In the genomic region with DNA sequence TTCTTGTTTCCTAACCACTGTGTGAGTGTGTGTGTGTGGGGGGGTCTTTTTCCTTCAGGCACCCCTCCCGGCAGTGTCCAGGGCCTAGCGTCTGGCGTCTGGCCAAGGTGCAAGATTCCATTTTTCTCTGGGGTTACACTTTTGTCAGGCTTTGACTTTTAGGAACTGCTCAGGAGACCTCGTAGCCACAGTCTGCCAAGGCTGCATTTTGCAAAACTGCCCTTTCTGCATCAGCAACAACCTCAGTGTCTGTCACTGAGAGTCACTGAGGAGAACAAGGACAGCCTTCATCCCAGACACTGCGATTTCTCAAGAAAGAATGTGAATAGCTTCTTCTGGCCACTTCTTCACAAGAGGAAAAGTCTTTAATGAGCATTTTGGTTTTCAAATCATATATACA, we compare ENCODE assay signal across 9 mouse cellular contexts. TPM values are rescaled to one million over a fixed set of nuclear protein-coding genes. Genes with fewer than 3 reads are reported as not detected.
A peak's percentile ranks its signal among the peaks of the same experiment; 100 is the strongest.
DNase-seq lines count a peak whose midpoint lies in the region; ATAC-seq and TF ChIP-seq lines count a peak whose summit lies in the region.
"Had no signal": no experiment of that assay in that cellular context is flagged by ENCODE, and none has a peak within 500 bp of the region (broad histone marks: within the 10 kb centered on the region; RNA-seq: fewer than 3 reads in every experiment).

No protein-coding gene starts in this region.

- H3K4me1 ChIP-seq in brown adipose tissue, adult 24 weeks (ENCODE audit: control insufficient read depth, insufficient read depth, insufficient read length, low read length) = peaks cover 33% of the 10 kb centered on the region
- peaks cover 40% of the 10 kb centered on the region for H3K4me1 ChIP-seq in heart, postnatal 0 days (ENCODE audit: control insufficient read depth, insufficient read depth)

- H3K27me3 ChIP-seq in heart, postnatal 0 days (ENCODE audit: control insufficient read depth, insufficient read depth, low read length) = no peaks in the 10 kb centered on the region

- no peak for TF ChIP-seq CTCF in layer of hippocampus, adult 2 months (conservative IDR thresholded peaks at IDR 0.05)
- TF ChIP-seq CTCF in heart, postnatal 0 days (IDR thresholded peaks at IDR 0.05; ENCODE audit: low read depth) = no peak

- no peak overlapping the region for H3K4me2 ChIP-seq in heart, postnatal 0 days (ENCODE audit: low read depth, low read length)

- no peaks in the 10 kb centered on the region for H3K36me3 ChIP-seq in heart, postnatal 0 days (replicated peaks; ENCODE audit: control insufficient read depth, insufficient read depth, low read length)

- no peak for TF ChIP-seq EP300 in heart, postnatal 0 days (IDR thresholded peaks at IDR 0.05; ENCODE audit: low read depth)

- H3K4me3 ChIP-seq in layer of hippocampus, adult 2 months = no peak overlapping the region
- no peak overlapping the region for H3K4me3 ChIP-seq in brown adipose tissue, adult 24 weeks (ENCODE audit: insufficient read depth, low read depth, low read length)
- no peak overlapping the region for H3K4me3 ChIP-seq in heart, postnatal 0 days (ENCODE audit: low read depth, low read length)

- 42% methylated on average over 5 of the region's 5 CpGs for WGBS in heart, postnatal 0 days

- no peak for ATAC-seq in heart, postnatal 0 days (ENCODE audit: insufficient read depth, low read depth)

- no peak overlapping the region for H3K9ac ChIP-seq in heart, postnatal 0 days (replicated peaks; ENCODE audit: low read depth, low read length)

- H3K27ac ChIP-seq in layer of hippocampus, adult 2 months = peak overlapping the region; percentile 82
- peak overlapping the region; percentile 63 for H3K27ac ChIP-seq in brown adipose tissue, adult 24 weeks (replicated peaks; ENCODE audit: low read depth, low read length)
- peak overlapping the region; percentile 61 for H3K27ac ChIP-seq in heart, postnatal 0 days (ENCODE audit: low read depth)

- no peaks in the 10 kb centered on the region for H3K9me3 ChIP-seq in heart, postnatal 0 days (replicated peaks; ENCODE audit: control insufficient read depth, low read length)

- no peak for DNase-seq in layer of hippocampus, adult 2 months (ENCODE audit: low spot score in 2 of 2)
- DNase-seq in layer of hippocampus, postnatal 10 days (ENCODE audit: low spot score in 2 of 2) = no peak
- no peak for DNase-seq in heart, postnatal 0 days (ENCODE audit: low spot score)
- peak; percentile 43 for DNase-seq in lung, postnatal 14 days
- no peak for DNase-seq in B cell, adult 2 months
- DNase-seq in gastrocnemius, postnatal 25 days = no peak
- DNase-seq: retina, postnatal 1 day; thymus, postnatal 4 days had no signal

RNA-seq across cellular contexts. Expression of gene Rock2, which starts 17.6 kb away (rescaled TPM):
- 100 to 1,000 TPM; 131 to 133 TPM for total RNA-seq in layer of hippocampus, adult 2 months (2021)
- total RNA-seq in layer of hippocampus, postnatal 10 days (2021) = 10 to 100 TPM; 79.1 to 79.4 TPM
- 31.0 and 33.4 TPM in 2 replicates for polyA plus RNA-seq in brown adipose tissue, adult 24 weeks (2012; ENCODE audit: insufficient read depth, insufficient read length, missing spikeins)
- total RNA-seq in heart, postnatal 0 days (2014; rRNA removed; ENCODE audit: low replicate concordance) = 49.2 and 50.6 TPM in 2 replicates
- polyA plus RNA-seq in heart, postnatal 0 days (2015; fragmentation: Nextera tagmentation; extraction: Ambion mirVana) = 22.8 and 24.6 TPM in 2 replicates
- 10 to 100 TPM; 59.4 to 89.8 TPM for total RNA-seq in gastrocnemius, postnatal 25 days (2021)
